Comparison of ENCODE assay signal across 8 mouse cellular contexts in the genomic region with DNA sequence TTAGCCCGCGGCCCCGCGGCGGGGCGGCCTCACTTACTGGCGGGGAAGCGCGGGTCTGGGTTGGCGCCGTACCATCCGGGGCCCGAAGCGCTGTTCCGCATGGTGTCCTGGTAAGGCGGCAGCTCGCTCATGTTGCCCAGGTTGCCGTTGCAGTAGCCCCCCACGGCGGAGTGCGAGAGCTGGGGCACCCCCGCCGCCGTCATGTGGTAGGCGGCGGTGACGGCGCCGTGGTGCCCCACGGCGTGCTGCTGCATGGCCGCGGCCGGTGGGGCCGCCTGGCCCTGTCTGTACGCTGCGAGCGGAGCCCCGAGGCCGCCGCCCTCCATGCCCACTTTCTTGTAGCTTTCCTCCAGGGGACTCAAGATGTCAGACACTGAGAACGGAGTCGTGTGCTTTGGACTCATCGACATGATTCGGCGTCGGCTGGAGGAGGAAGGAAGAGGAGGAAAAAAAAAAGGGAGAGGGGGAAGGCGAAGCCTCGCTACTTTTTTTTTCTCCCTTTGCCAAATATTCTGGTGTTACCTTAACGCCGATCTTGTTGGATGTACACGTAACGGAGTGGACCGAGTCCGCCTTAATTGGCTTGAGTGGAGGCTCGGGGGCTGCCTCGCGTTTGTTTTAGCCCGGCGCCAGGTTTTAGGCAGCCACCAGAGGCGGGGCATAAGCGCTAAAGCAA. TPM values are rescaled to one million over a fixed set of nuclear protein-coding genes. Genes with fewer than 3 reads are reported as not detected.
DNase-seq lines count a peak whose midpoint lies in the region; ATAC-seq lines count a peak whose summit lies in the region.

No protein-coding gene starts in this region.

- no peak overlapping the region for H3K9ac ChIP-seq in embryonic facial prominence, embryonic 15.5 days
- peak overlapping the region; percentile 25; the same call in 1 of the 2 replicates for H3K9ac ChIP-seq in limb, embryonic 13.5 days
- H3K9ac ChIP-seq in midbrain, embryonic 15.5 days, result no peak overlapping the region

- H3K9me3 ChIP-seq in embryonic facial prominence, embryonic 15.5 days (replicated peaks), result no peaks in the 10 kb centered on the region
- H3K9me3 ChIP-seq in limb, embryonic 13.5 days, result no peaks in the 10 kb centered on the region
- no peaks in the 10 kb centered on the region for H3K9me3 ChIP-seq in midbrain, embryonic 15.5 days

- WGBS in embryonic facial prominence, embryonic 15.5 days, result under 1% methylated on average over 62 of the region's 62 CpGs
- under 1% methylated on average over 62 of the region's 62 CpGs for WGBS in limb, embryonic 13.5 days
- whole genome bisulfite sequencing in midbrain, embryonic 15.5 days, result under 1% methylated on average over 62 of the region's 62 CpGs

- peaks cover 31% of the 10 kb centered on the region for H3K4me1 ChIP-seq in embryonic facial prominence, embryonic 15.5 days
- H3K4me1 ChIP-seq in limb, embryonic 13.5 days, result peaks cover 24% of the 10 kb centered on the region
- H3K4me1 ChIP-seq in midbrain, embryonic 15.5 days, result peaks cover 18% of the 10 kb centered on the region

- DNase-seq in adrenal gland, postnatal 10 days, result peak; percentile 9
- DNase-seq in adrenal gland, postnatal 25 days, result no peak
- no peak for DNase-seq in testis, postnatal 10 days (ENCODE audit: low spot score)
- no peak for DNase-seq in frontal cortex, postnatal 36 days (ENCODE audit: low spot score in 2 of 2)

- ATAC-seq in embryonic facial prominence, embryonic 15.5 days (ENCODE audit: insufficient number of reproducible peaks, low FRiP score, low TSS enrichment, low read depth), result 0 out of 2 replicates have a peak, but pooled peaks have one; percentile 45
- ATAC-seq in limb, embryonic 13.5 days (ENCODE audit: low FRiP score, low read depth), result peak; percentile 33; the same call in 1 of the 2 replicates
- ATAC-seq in midbrain, embryonic 15.5 days (replicated peaks), result 0 out of 2 replicates have a peak, but pooled peaks have one; percentile 27
- no peak for ATAC-seq in CD4-positive, CD25-positive, alpha-beta regulatory T cell, adult 4 months

- H3K36me3 ChIP-seq in embryonic facial prominence, embryonic 15.5 days, result no peaks in the 10 kb centered on the region
- H3K36me3 ChIP-seq in limb, embryonic 13.5 days, result no peaks in the 10 kb centered on the region
- no peaks in the 10 kb centered on the region for H3K36me3 ChIP-seq in midbrain, embryonic 15.5 days (replicated peaks)

- H3K27ac ChIP-seq in embryonic facial prominence, embryonic 15.5 days (replicated peaks), result no peak overlapping the region
- no peak overlapping the region for H3K27ac ChIP-seq in limb, embryonic 13.5 days
- peak overlapping the region; percentile 49; the same call in 1 of the 2 replicates for H3K27ac ChIP-seq in midbrain, embryonic 15.5 days

- H3K27me3 ChIP-seq in embryonic facial prominence, embryonic 15.5 days, result peaks cover 97% of the 10 kb centered on the region
- H3K27me3 ChIP-seq in limb, embryonic 13.5 days, result peaks cover 93% of the 10 kb centered on the region
- H3K27me3 ChIP-seq in midbrain, embryonic 15.5 days (replicated peaks), result peaks cover 87% of the 10 kb centered on the region

- H3K4me2 ChIP-seq in embryonic facial prominence, embryonic 15.5 days (replicated peaks), result peak overlapping the region; percentile 54
- peak overlapping the region; percentile 61 for H3K4me2 ChIP-seq in limb, embryonic 13.5 days (replicated peaks)
- peak overlapping the region; percentile 41 for H3K4me2 ChIP-seq in midbrain, embryonic 15.5 days

- peak overlapping the region; percentile 39 for H3K4me3 ChIP-seq in embryonic facial prominence, embryonic 15.5 days (replicated peaks)
- peak overlapping the region; percentile 36 for H3K4me3 ChIP-seq in limb, embryonic 13.5 days
- peak overlapping the region; percentile 30 for H3K4me3 ChIP-seq in midbrain, embryonic 15.5 days

RNA-seq across cellular contexts. Expression of a gene that starts 1.9 kb away (rescaled TPM):
- total RNA-seq in adrenal gland, postnatal 10 days (2021), result not detected
- not detected in 2 replicates for total RNA-seq in adrenal gland, postnatal 25 days (2021)
- polyA plus RNA-seq in embryonic facial prominence, embryonic 15.5 days (2015; fragmentation: Nextera tagmentation; extraction: Ambion mirVana), result not detected in 2 replicates
- polyA plus RNA-seq in limb, embryonic 13.5 days (2015; fragmentation: Nextera tagmentation; extraction: Ambion mirVana), result 0.08 TPM in 1 of 2 replicates, not detected in the other
- polyA plus RNA-seq in midbrain, embryonic 15.5 days (2015; fragmentation: Nextera tagmentation; extraction: Ambion mirVana), result 6.3 and 8.0 TPM in 2 replicates
- not detected for polyA plus RNA-seq in CD4-positive, CD25-positive, alpha-beta regulatory T cell, adult 4 months (2017; shearing (Covaris generic))
